Mouse (Mus musculus) ES-E14 (cell line): ENCODE measurements around the gene Padi6.

Experiments used
- MAFK ChIP-seq: IDR thresholded peaks from 2 replicates; pipeline ENCODE4 v1.6.1; 2014; ENCODE audit warnings: mild to moderate bottlenecking, low read depth, low read length, inconsistent platforms; ENCODE audit not compliant: insufficient read depth
- ZNF384 ChIP-seq: IDR thresholded peaks from 2 replicates; pipeline ENCODE4 v1.6.1; 2012; ENCODE audit warnings: low read depth, low read length, inconsistent platforms

DNA sequence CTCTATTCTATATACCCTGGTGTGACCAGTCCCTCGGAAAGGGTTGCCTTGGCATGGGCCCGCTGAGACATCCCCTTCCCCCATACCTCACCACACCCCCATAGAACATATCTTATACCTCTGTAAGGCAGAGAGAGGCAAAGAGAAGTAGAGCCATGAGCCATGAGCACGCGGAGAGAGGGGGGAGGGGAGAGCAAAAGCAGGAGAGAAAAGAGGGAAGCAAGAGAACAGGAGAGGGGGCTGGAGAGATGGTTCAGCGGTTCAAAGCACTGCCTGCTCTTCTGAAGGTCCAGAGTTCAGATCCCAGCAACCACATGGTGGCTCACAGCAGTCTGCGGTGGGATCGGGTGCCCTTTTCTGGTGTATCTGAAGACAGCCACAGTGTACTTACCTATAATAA, 51.0 kb downstream of the Padi6 start:
- TF ChIP-seq ZNF384 (no peak), MAFK (no peak)
